Comparison of ENCODE assay signal across 27 mouse cellular contexts in the genomic region with DNA sequence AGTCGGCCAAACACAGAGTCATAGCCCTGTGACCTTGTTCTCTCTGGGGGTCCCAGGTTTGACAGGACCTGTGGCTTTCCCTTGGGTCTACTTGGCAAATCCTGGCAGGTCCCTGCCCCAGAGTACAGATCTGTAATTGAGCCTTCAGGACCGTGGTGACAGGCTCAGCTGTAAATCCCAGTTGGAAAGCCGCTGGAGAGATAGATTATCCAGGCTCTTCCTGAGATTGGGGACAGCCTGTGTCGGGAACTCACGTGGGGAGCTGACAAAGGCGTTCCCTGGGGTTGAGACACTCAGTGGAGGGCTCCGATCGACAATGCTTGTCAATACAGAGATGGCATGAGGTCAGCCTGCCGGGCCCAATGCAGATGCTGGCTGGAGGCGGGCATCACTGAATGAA. TPM values are rescaled to one million over a fixed set of nuclear protein-coding genes. Genes with fewer than 3 reads are reported as not detected.
DNase-seq lines count a peak whose midpoint lies in the region; ATAC-seq lines count a peak whose summit lies in the region.
"Had no signal": no experiment of that assay in that cellular context is flagged by ENCODE, and none has a peak within 500 bp of the region (broad histone marks: within the 10 kb centered on the region; RNA-seq: fewer than 3 reads in every experiment).

No protein-coding gene starts in this region.

- H3K4me2 ChIP-seq in forebrain, embryonic 13.5 days: no peak overlapping the region
- H3K4me2 ChIP-seq in forebrain, embryonic 14.5 days (ENCODE audit: low read length): no peak overlapping the region
- no peak overlapping the region for H3K4me2 ChIP-seq in midbrain, embryonic 11.5 days
- H3K4me2 ChIP-seq in midbrain, embryonic 15.5 days: no peak overlapping the region
- H3K4me2 ChIP-seq: heart, embryonic 12.5 days; liver, embryonic 13.5 days; lung, embryonic 14.5 days had no signal

- H3K27ac ChIP-seq in forebrain, embryonic 13.5 days: peak overlapping the region; percentile 6; the same call in 1 of the 2 replicates
- H3K27ac ChIP-seq in forebrain, embryonic 14.5 days (ENCODE audit: low read depth, low read length): no peak overlapping the region
- H3K27ac ChIP-seq in midbrain, embryonic 11.5 days (ENCODE audit: low read depth, low read length): no peak overlapping the region; the same call in 1 of the 2 replicates
- no peak overlapping the region for H3K27ac ChIP-seq in midbrain, embryonic 15.5 days
- H3K27ac ChIP-seq in limb, embryonic 10.5 days: peak overlapping the region; percentile 85
- H3K27ac ChIP-seq: kidney, postnatal 0 days; liver, embryonic 13.5 days had no signal

- DNase-seq in forebrain, embryonic 14.5 days (ENCODE audit: low spot score): no peak
- DNase-seq in midbrain, embryonic 11.5 days (ENCODE audit: low spot score, missing footprints): no peak
- DNase-seq in limb, embryonic 10.5 days (ENCODE audit: low spot score): peak; percentile 44
- DNase-seq in retina, postnatal 1 day: peak; percentile 71
- no peak for DNase-seq in lung, postnatal 36 days
- DNase-seq: cerebellum, adult 11 months; cerebellum, adult 9-11 months; gastrocnemius, postnatal 25 days; heart, adult 18-20 months; heart, postnatal 14 days; kidney, adult 2 months; layer of hippocampus, adult 9-11 months; liver, embryonic 13.5 days; lung, embryonic 14.5 days; thymus, postnatal 14 days had no signal

- H3K4me3 ChIP-seq in forebrain, embryonic 13.5 days: no peak overlapping the region
- H3K4me3 ChIP-seq in forebrain, embryonic 14.5 days (ENCODE audit: low read depth, low read length): no peak overlapping the region
- no peak overlapping the region for H3K4me3 ChIP-seq in midbrain, embryonic 11.5 days (ENCODE audit: low read depth, low read length)
- H3K4me3 ChIP-seq in midbrain, embryonic 15.5 days: no peak overlapping the region
- H3K4me3 ChIP-seq in limb, embryonic 10.5 days: no peak overlapping the region
- H3K4me3 ChIP-seq: heart, embryonic 12.5 days; liver, embryonic 13.5 days; megakaryocyte, embryonic 14.5 days had no signal

- 46% methylated on average over 10 of the region's 10 CpGs for WGBS in forebrain, embryonic 13.5 days
- WGBS in forebrain, embryonic 14.5 days: 52% methylated on average over 10 of the region's 10 CpGs
- WGBS in midbrain, embryonic 11.5 days: 34% methylated on average over 10 of the region's 10 CpGs
- 28% methylated on average over 10 of the region's 10 CpGs for WGBS in midbrain, embryonic 15.5 days
- WGBS in limb, embryonic 10.5 days: 56% methylated on average over 10 of the region's 10 CpGs

- H3K27me3 ChIP-seq in forebrain, embryonic 13.5 days: no peaks in the 10 kb centered on the region; the same call in 1 of the 2 replicates
- H3K27me3 ChIP-seq in forebrain, embryonic 14.5 days (replicated peaks; ENCODE audit: control insufficient read depth, insufficient read depth, low read length): no peaks in the 10 kb centered on the region
- no peaks in the 10 kb centered on the region for H3K27me3 ChIP-seq in midbrain, embryonic 11.5 days (ENCODE audit: control insufficient read depth, insufficient read depth, low read length)
- H3K27me3 ChIP-seq in midbrain, embryonic 15.5 days (replicated peaks): no peaks in the 10 kb centered on the region
- no peaks in the 10 kb centered on the region for H3K27me3 ChIP-seq in limb, embryonic 10.5 days (ENCODE audit: low read depth, poor library complexity, severe bottlenecking)
- H3K27me3 ChIP-seq: CH12.LX, Patski had no signal

- no peaks in the 10 kb centered on the region for H3K36me3 ChIP-seq in forebrain, embryonic 13.5 days (ENCODE audit: poor library complexity, severe bottlenecking)
- no peaks in the 10 kb centered on the region for H3K36me3 ChIP-seq in forebrain, embryonic 14.5 days (ENCODE audit: control insufficient read depth, insufficient read depth, low read length)
- H3K36me3 ChIP-seq in midbrain, embryonic 11.5 days (ENCODE audit: control insufficient read depth, insufficient read depth, low read length): no peaks in the 10 kb centered on the region
- H3K36me3 ChIP-seq in midbrain, embryonic 15.5 days (replicated peaks): no peaks in the 10 kb centered on the region
- H3K36me3 ChIP-seq in limb, embryonic 10.5 days: no peaks in the 10 kb centered on the region
- H3K36me3 ChIP-seq: G1E; heart, embryonic 12.5 days; liver, embryonic 13.5 days had no signal

- H3K4me1 ChIP-seq in forebrain, embryonic 13.5 days: peaks cover 39% of the 10 kb centered on the region
- peaks cover 18% of the 10 kb centered on the region for H3K4me1 ChIP-seq in forebrain, embryonic 14.5 days (ENCODE audit: control insufficient read depth, insufficient read depth, low read length)
- peaks cover 39% of the 10 kb centered on the region for H3K4me1 ChIP-seq in midbrain, embryonic 11.5 days (ENCODE audit: control insufficient read depth, insufficient read depth, low read length)
- H3K4me1 ChIP-seq in midbrain, embryonic 15.5 days: peaks cover 30% of the 10 kb centered on the region
- peaks cover 78% of the 10 kb centered on the region for H3K4me1 ChIP-seq in limb, embryonic 10.5 days

- H3K9me3 ChIP-seq in forebrain, embryonic 13.5 days (replicated peaks): no peaks in the 10 kb centered on the region
- no peaks in the 10 kb centered on the region for H3K9me3 ChIP-seq in forebrain, embryonic 14.5 days (replicated peaks; ENCODE audit: control insufficient read depth, low read length)
- no peaks in the 10 kb centered on the region for H3K9me3 ChIP-seq in midbrain, embryonic 11.5 days (ENCODE audit: control insufficient read depth, low read length)
- H3K9me3 ChIP-seq in midbrain, embryonic 15.5 days: no peaks in the 10 kb centered on the region
- no peaks in the 10 kb centered on the region for H3K9me3 ChIP-seq in limb, embryonic 10.5 days (replicated peaks)
- H3K9me3 ChIP-seq: G1E; heart, embryonic 12.5 days; liver, embryonic 13.5 days; megakaryocyte, embryonic 14.5 days had no signal

- no peak overlapping the region for H3K9ac ChIP-seq in forebrain, embryonic 13.5 days
- no peak overlapping the region for H3K9ac ChIP-seq in forebrain, embryonic 14.5 days (ENCODE audit: low read length)
- H3K9ac ChIP-seq in midbrain, embryonic 11.5 days (ENCODE audit: low read length): no peak overlapping the region; the same call in 1 of the 2 replicates
- H3K9ac ChIP-seq in midbrain, embryonic 15.5 days: no peak overlapping the region
- H3K9ac ChIP-seq: heart, embryonic 12.5 days; liver, embryonic 13.5 days; lung, embryonic 14.5 days had no signal

- ATAC-seq in forebrain, embryonic 13.5 days: no peak
- no peak for ATAC-seq in forebrain, embryonic 14.5 days
- ATAC-seq in midbrain, embryonic 11.5 days (ENCODE audit: low FRiP score): 0 out of 2 replicates have a peak, but pooled peaks have one; percentile 1
- no peak for ATAC-seq in midbrain, embryonic 15.5 days (replicated peaks)
- ATAC-seq: Patski had no signal

RNA-seq across cellular contexts. Expression of gene Cdcp2, which starts 29.7 kb away (rescaled TPM):
- not detected in 2 replicates for polyA plus RNA-seq in forebrain, embryonic 13.5 days (2015; fragmentation: Nextera tagmentation; extraction: Ambion mirVana)
- not detected in 2 replicates for polyA plus RNA-seq in forebrain, embryonic 14.5 days (2014; fragmentation: Nextera tagmentation; extraction: Ambion mirVana)
- 0.11 and 0.29 TPM in 2 replicates for polyA plus RNA-seq in midbrain, embryonic 11.5 days (2014; fragmentation: Nextera tagmentation; extraction: Ambion mirVana)
- polyA plus RNA-seq in midbrain, embryonic 15.5 days (2015; fragmentation: Nextera tagmentation; extraction: Ambion mirVana): not detected in 2 replicates
- 0.11 TPM in 1 of 2 replicates, not detected in the other for polyA plus RNA-seq in limb, embryonic 10.5 days (2016; fragmentation: Nextera tagmentation; extraction: Ambion mirVana)
- polyA plus RNA-seq: embryonic facial prominence, embryonic 11.5 days; G1E; heart, embryonic 12.5 days; kidney, adult 2 months; large intestine, adult 2 months; liver, embryonic 13.5 days; lung, embryonic 14.5 days; Patski; spleen, adult 2 months; testis, adult 2 months had no signal

RNA-seq across cellular contexts. Expression of gene Tmem59, which starts 51.8 kb away (rescaled TPM):
- polyA plus RNA-seq in forebrain, embryonic 13.5 days (2015; fragmentation: Nextera tagmentation; extraction: Ambion mirVana): 335 and 337 TPM in 2 replicates
- 385 and 418 TPM in 2 replicates for polyA plus RNA-seq in forebrain, embryonic 14.5 days (2014; fragmentation: Nextera tagmentation; extraction: Ambion mirVana)
- 344 and 384 TPM in 2 replicates for polyA plus RNA-seq in midbrain, embryonic 11.5 days (2014; fragmentation: Nextera tagmentation; extraction: Ambion mirVana)
- 346 TPM in 2 replicates for polyA plus RNA-seq in midbrain, embryonic 15.5 days (2015; fragmentation: Nextera tagmentation; extraction: Ambion mirVana)
- polyA plus RNA-seq in limb, embryonic 10.5 days (2016; fragmentation: Nextera tagmentation; extraction: Ambion mirVana): 259 and 274 TPM in 2 replicates

RNA-seq across cellular contexts. Expression of gene Tceanc2, which starts 52.5 kb away (rescaled TPM):
- 38.9 and 52.3 TPM in 2 replicates for polyA plus RNA-seq in forebrain, embryonic 13.5 days (2015; fragmentation: Nextera tagmentation; extraction: Ambion mirVana)
- 28.0 and 29.3 TPM in 2 replicates for polyA plus RNA-seq in forebrain, embryonic 14.5 days (2014; fragmentation: Nextera tagmentation; extraction: Ambion mirVana)
- polyA plus RNA-seq in midbrain, embryonic 11.5 days (2014; fragmentation: Nextera tagmentation; extraction: Ambion mirVana): 22.8 and 25.2 TPM in 2 replicates
- 17.2 and 24.3 TPM in 2 replicates for polyA plus RNA-seq in midbrain, embryonic 15.5 days (2015; fragmentation: Nextera tagmentation; extraction: Ambion mirVana)
- polyA plus RNA-seq in limb, embryonic 10.5 days (2016; fragmentation: Nextera tagmentation; extraction: Ambion mirVana): 22.9 and 30.2 TPM in 2 replicates

RNA-seq across cellular contexts. Expression of gene Cyb5rl, which starts 59.6 kb away (rescaled TPM):
- 4.8 and 5.6 TPM in 2 replicates for polyA plus RNA-seq in forebrain, embryonic 13.5 days (2015; fragmentation: Nextera tagmentation; extraction: Ambion mirVana)
- polyA plus RNA-seq in forebrain, embryonic 14.5 days (2014; fragmentation: Nextera tagmentation; extraction: Ambion mirVana): 3.6 and 4.1 TPM in 2 replicates
- polyA plus RNA-seq in midbrain, embryonic 11.5 days (2014; fragmentation: Nextera tagmentation; extraction: Ambion mirVana): 5.6 TPM in 2 replicates
- polyA plus RNA-seq in midbrain, embryonic 15.5 days (2015; fragmentation: Nextera tagmentation; extraction: Ambion mirVana): 3.7 and 4.7 TPM in 2 replicates
- polyA plus RNA-seq in limb, embryonic 10.5 days (2016; fragmentation: Nextera tagmentation; extraction: Ambion mirVana): 11.7 and 12.6 TPM in 2 replicates

RNA-seq across cellular contexts. Expression of gene Mrpl37, which starts 59.7 kb away (rescaled TPM):
- 81.4 and 81.9 TPM in 2 replicates for polyA plus RNA-seq in forebrain, embryonic 13.5 days (2015; fragmentation: Nextera tagmentation; extraction: Ambion mirVana)
- 94.0 and 95.6 TPM in 2 replicates for polyA plus RNA-seq in forebrain, embryonic 14.5 days (2014; fragmentation: Nextera tagmentation; extraction: Ambion mirVana)
- polyA plus RNA-seq in midbrain, embryonic 11.5 days (2014; fragmentation: Nextera tagmentation; extraction: Ambion mirVana): 106 and 112 TPM in 2 replicates
- polyA plus RNA-seq in midbrain, embryonic 15.5 days (2015; fragmentation: Nextera tagmentation; extraction: Ambion mirVana): 77.7 and 82.3 TPM in 2 replicates
- 145 and 167 TPM in 2 replicates for polyA plus RNA-seq in limb, embryonic 10.5 days (2016; fragmentation: Nextera tagmentation; extraction: Ambion mirVana)

Comparison
In these comparisons a context has a peak if more than half of its experiments do, and no peak if none do; other contexts are left out.
1. H3K27ac ChIP-seq: peak in forebrain, embryonic 13.5 days (single experiment) and limb, embryonic 10.5 days (single experiment); none in forebrain, embryonic 14.5 days (single experiment), midbrain, embryonic 11.5 days (single experiment) and midbrain, embryonic 15.5 days (single experiment).
2. DNase-seq: peak in limb, embryonic 10.5 days (single experiment) and retina, postnatal 1 day (single experiment); none in forebrain, embryonic 14.5 days (single experiment), midbrain, embryonic 11.5 days (single experiment) and lung, postnatal 36 days (single experiment).